Mouse (Mus musculus) stomach, postnatal 0 days (tissue): ENCODE results near the gene Ppp1r14b. TPM values are rescaled to one million over a fixed set of nuclear protein-coding genes. Genes with fewer than 3 reads are reported as not detected.

Source experiments
- ATAC-seq: fragments of 200-750 bp; cut with Nextera tagmentation; 2 replicates; pipeline ENCODE4 v1.8.0; 2017; ENCODE audit not compliant: low FRiP score, low TSS enrichment
- DNase-seq: peaks from one replicate; pipeline ENCODE4 v3.0.0-alpha.2; 2016; ENCODE audit warnings: low spot score
- H3K27ac ChIP-seq: fragments of 300-500 bp; sonication (generic); replicated peaks from 2 replicates; pipeline ENCODE4 v1.5.1; 2014; ENCODE audit warnings: mild to moderate bottlenecking, control low read depth
- H3K27me3 ChIP-seq: fragments of 300-500 bp; sonication (generic); 2 replicates; pipeline ENCODE4 v1.6.1; 2014; ENCODE audit warnings: low read length; ENCODE audit not compliant: control insufficient read depth, insufficient read depth
- H3K36me3 ChIP-seq: fragments of 300-500 bp; sonication (generic); 2 replicates; pipeline ENCODE4 v1.6.1; 2014; ENCODE audit warnings: low read length, mixed read lengths; ENCODE audit not compliant: control insufficient read depth, insufficient read depth
- H3K4me1 ChIP-seq: fragments of 300-500 bp; sonication (generic); replicated peaks from 2 replicates; pipeline ENCODE4 v1.6.1; 2014; ENCODE audit warnings: antibody characterized with exemption; ENCODE audit not compliant: control insufficient read depth, insufficient read depth
- H3K4me2 ChIP-seq: fragments of 300-500 bp; sonication (generic); replicated peaks from 2 replicates; pipeline ENCODE4 v1.6.1; 2014; ENCODE audit warnings: low read depth, mild to moderate bottlenecking, control low read depth, moderate library complexity
- H3K4me3 ChIP-seq: fragments of 300-500 bp; sonication (generic); 2 replicates; pipeline ENCODE4 v1.5.1; 2014; ENCODE audit warnings: low read depth, low read length, control low read depth
- H3K9ac ChIP-seq: fragments of 300-500 bp; sonication (generic); 2 replicates; pipeline ENCODE4 v1.6.1; 2014; ENCODE audit warnings: mild to moderate bottlenecking, low read length, control low read depth, mixed read lengths
- H3K9me3 ChIP-seq: fragments of 300-500 bp; sonication (generic); 2 replicates; pipeline ENCODE4 v1.6.1; 2016; ENCODE audit warnings: low read length; ENCODE audit not compliant: control insufficient read depth
- CTCF ChIP-seq: IDR thresholded peaks from 2 replicates; pipeline ENCODE4 v1.5.1; 2016; ENCODE audit warnings: antibody characterized with exemption, low read depth, mild to moderate bottlenecking, moderate library complexity
- EP300 ChIP-seq: optimal IDR thresholded peaks from 2 replicates; pipeline ENCODE3; 2016; ENCODE audit warnings: antibody characterized with exemption
- WGBS: fragments of 180-500 bp; shearing (Covaris S2); extraction: QIAGEN DNeasy Blood & Tissue Kit; methylation state at CpG from one replicate; pipeline ENCODE4 v1.1.7; 2014; 5-methylcytosine and 5-hydroxymethylcytosine counted together
- polyA plus RNA-seq: library from polyadenylated mRNA; unstranded; fragments of >200 nt; fragmentation: Nextera tagmentation; extraction: Ambion mirVana; gene quantifications from 2 replicates; pipeline ENCODE4 v1.2.1, GENCODE M21; 2015

The Ppp1r14b gene
- 143 and 148 TPM in 2 replicates for polyA plus RNA-seq

- WGBS = 1% methylated on average over 46 of the region's 84 CpGs
- peak within 1 kb of the TSS; percentile 69 for H3K9ac ChIP-seq
- H3K4me1 ChIP-seq = peaks cover 13% of the 10 kb centered on the region
- peaks cover 6% of the 10 kb centered on the region for H3K36me3 ChIP-seq
- TF ChIP-seq CTCF (no peak), EP300 (no peak)
- ATAC-seq (peak; percentile 74), DNase-seq (peak; percentile 92)
- H3K27ac ChIP-seq = peak within 1 kb of the TSS; percentile 93
- no peaks in the 10 kb centered on the region for H3K9me3 ChIP-seq
- H3K4me3 ChIP-seq = peak within 1 kb of the TSS; percentile 65
- H3K27me3 ChIP-seq = no peaks in the 10 kb centered on the region
- H3K4me2 ChIP-seq = peak within 1 kb of the TSS; percentile 74
These were observed at the start of gene Ppp1r14b for GRCm38 (mm10) chr19:6974211-6975205. TSS of gene Ppp1r14b (plus strand) at chr19:6974968.

GRCm38 (mm10) chr19:6925307-6925573, 49.5 kb upstream of the Ppp1r14b start, which contains the start of gene Catsperz:
TSS of gene Catsperz (minus strand) at chr19:6925380.
- peak within 1 kb of the TSS; percentile 38 for H3K9ac ChIP-seq
- peak within 1 kb of the TSS; percentile 88 for H3K27ac ChIP-seq
- WGBS = 11% methylated on average over 9 of the region's 9 CpGs

GRCm38 (mm10) chr19:6925611-6926329, 49.0 kb upstream of the Ppp1r14b start:
- 30% methylated on average over 40 of the region's 40 CpGs for WGBS
- Histone ChIP-seq H3K9ac (peak overlapping the region; percentile 38), H3K36me3 (no peaks in the 10 kb centered on the region), H3K27ac (peak overlapping the region; percentile 88), H3K27me3 (no peaks in the 10 kb centered on the region), H3K4me1 (peaks cover 13% of the 10 kb centered on the region), H3K4me2 (peak overlapping the region; percentile 49), H3K9me3 (no peaks in the 10 kb centered on the region), H3K4me3 (peak overlapping the region; percentile 24)
- DNase-seq (no peak), ATAC-seq (no peak)
- no peak for TF ChIP-seq CTCF
- no peak for TF ChIP-seq EP300

More at GRCm38 (mm10) chr19:6925307-6925573, 49.5 kb upstream of the Ppp1r14b start, which contains the start of gene Catsperz:
- TF ChIP-seq CTCF = no peak
- no peak for TF ChIP-seq EP300
- Histone ChIP-seq H3K4me3 (peak within 1 kb of the TSS; percentile 24), H3K36me3 (no peaks in the 10 kb centered on the region), H3K4me1 (peaks cover 13% of the 10 kb centered on the region), H3K9me3 (no peaks in the 10 kb centered on the region), H3K4me2 (peak within 1 kb of the TSS; percentile 49), H3K27me3 (no peaks in the 10 kb centered on the region)
- ATAC-seq = no peak
- DNase-seq = no peak

- Histone ChIP-seq H3K4me3 (peak overlapping the region; percentile 17), H3K27me3 (no peaks in the 10 kb centered on the region)
These were observed 48.1 kb upstream of the Ppp1r14b start for GRCm38 (mm10) chr19:6926559-6927255.

GRCm38 (mm10) chr19:6928080-6928479, 46.7 kb upstream of the Ppp1r14b start:
- DNase-seq (no peak), ATAC-seq (no peak)
- Histone ChIP-seq H3K36me3 (no peaks in the 10 kb centered on the region), H3K4me1 (peaks cover 9% of the 10 kb centered on the region), H3K9me3 (no peaks in the 10 kb centered on the region), H3K4me3 (peak overlapping the region; percentile 17; the same call in 1 of the 2 replicates), H3K27ac (peak overlapping the region; percentile 37), H3K27me3 (peaks cover 4% of the 10 kb centered on the region; the same call in 1 of the 2 replicates), H3K9ac (no peak overlapping the region), H3K4me2 (peak overlapping the region; percentile 41)
- WGBS = 17% methylated on average over 9 of the region's 9 CpGs
- TF ChIP-seq EP300 = no peak
- TF ChIP-seq CTCF = no peak

More at GRCm38 (mm10) chr19:6926559-6927255, 48.1 kb upstream of the Ppp1r14b start:
- H3K27ac ChIP-seq = peak overlapping the region; percentile 88
- peaks cover 13% of the 10 kb centered on the region for H3K4me1 ChIP-seq
- 17% methylated on average over 26 of the region's 26 CpGs for WGBS
- H3K4me2 ChIP-seq = peak overlapping the region; percentile 41
- H3K9me3 ChIP-seq = no peaks in the 10 kb centered on the region
- H3K9ac ChIP-seq = peak overlapping the region; percentile 38
- TF ChIP-seq EP300 (no peak), CTCF (no peak)
- no peaks in the 10 kb centered on the region for H3K36me3 ChIP-seq
- ATAC-seq (no peak), DNase-seq (peak; percentile 57)
